Mouse (Mus musculus): ENCODE measurements around the gene Snrnp35. TPM values are rescaled to one million over a fixed set of nuclear protein-coding genes. Genes with fewer than 3 reads are reported as not detected.
"Not testable (repeated sequence)": the region's sequence is repeated elsewhere in the genome, so short reads cannot be mapped to it uniquely, and the experiment has no call there.

Snrnp35 gene
- polyA plus RNA-seq, 1 experiment, result 4.8 TPM

DNA sequence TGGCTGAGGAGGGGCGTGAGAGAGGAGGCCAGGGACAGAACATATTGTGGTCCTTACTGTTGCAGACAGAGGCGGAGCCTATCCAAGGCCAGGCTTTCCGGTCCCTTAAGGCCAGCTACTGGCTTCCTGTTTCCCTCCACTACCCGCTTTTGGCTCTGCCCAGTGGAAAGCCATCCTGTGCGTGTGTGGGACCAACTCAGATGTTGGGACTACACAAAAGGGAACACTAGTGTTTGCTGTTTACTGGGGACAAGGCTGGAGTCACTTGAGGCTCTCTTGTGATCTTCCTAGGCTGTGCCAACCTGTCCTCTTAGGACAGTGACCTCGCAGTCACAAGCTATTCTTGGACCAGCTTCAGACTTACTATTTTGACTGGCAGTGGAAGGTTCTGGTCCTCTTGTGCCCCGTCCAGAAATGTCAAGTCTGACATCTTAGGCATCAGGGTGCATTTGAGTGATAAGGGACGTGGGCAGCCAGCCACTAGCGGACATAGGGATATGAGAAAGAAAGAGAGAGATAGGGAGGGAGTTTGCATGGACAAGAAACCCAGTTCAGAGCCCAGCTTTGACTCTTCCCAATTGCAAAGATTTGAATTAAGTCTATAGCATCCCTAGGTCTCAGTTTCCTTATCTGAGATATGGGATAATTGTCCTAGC, 15.4 kb downstream of the Snrnp35 start:
- 32% methylated on average over 9 of the region's 9 CpGs for WGBS
- peaks cover 6% of the 10 kb centered on the region; the same call in 1 of the 2 replicates for H3K4me1 ChIP-seq (ENCODE audit: control insufficient read depth, insufficient read depth, low read length)
- no peak overlapping the region for H3K4me3 ChIP-seq (replicated peaks; ENCODE audit: extremely low read depth, low read depth, low read length)
- no peak for DNase-seq
- TF ChIP-seq POLR2A (IDR thresholded peaks at IDR 0.05; ENCODE audit: borderline replicate concordance, extremely low read depth, low read depth, low read length) (no peak), CTCF (IDR thresholded peaks at IDR 0.05; ENCODE audit: insufficient read depth, low read length) (no peak)

DNA sequence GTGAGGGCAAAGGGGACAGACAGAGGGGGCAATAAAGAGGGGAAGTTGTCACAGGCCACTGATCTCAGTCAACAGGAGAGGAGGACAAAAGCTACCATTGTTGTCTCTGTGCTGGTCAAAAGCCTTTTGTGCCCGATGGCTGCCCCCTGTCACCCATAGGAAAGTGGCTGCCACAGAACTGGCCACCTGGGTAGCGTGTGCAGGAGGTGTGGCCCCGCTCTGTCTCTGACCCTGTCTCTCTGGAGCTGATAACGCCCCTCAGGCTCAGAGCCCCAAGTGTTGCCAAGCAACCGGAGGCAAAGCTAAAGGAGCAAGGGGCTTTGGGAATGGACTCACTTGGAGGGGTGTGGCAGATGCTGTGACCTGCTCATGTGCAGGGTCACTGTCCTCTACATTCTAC, 16.1 kb downstream of the Snrnp35 start:
- DNase-seq, result no peak
- Histone ChIP-seq H3K4me1 (ENCODE audit: control insufficient read depth, insufficient read depth, low read length) (peaks cover 6% of the 10 kb centered on the region; the same call in 1 of the 2 replicates), H3K4me3 (replicated peaks; ENCODE audit: extremely low read depth, low read depth, low read length) (no peak overlapping the region)
- 70% methylated on average over 5 of the region's 5 CpGs for WGBS
- TF ChIP-seq POLR2A (IDR thresholded peaks at IDR 0.05; ENCODE audit: borderline replicate concordance, extremely low read depth, low read depth, low read length) (no peak), CTCF (IDR thresholded peaks at IDR 0.05; ENCODE audit: insufficient read depth, low read length) (no peak)

DNA sequence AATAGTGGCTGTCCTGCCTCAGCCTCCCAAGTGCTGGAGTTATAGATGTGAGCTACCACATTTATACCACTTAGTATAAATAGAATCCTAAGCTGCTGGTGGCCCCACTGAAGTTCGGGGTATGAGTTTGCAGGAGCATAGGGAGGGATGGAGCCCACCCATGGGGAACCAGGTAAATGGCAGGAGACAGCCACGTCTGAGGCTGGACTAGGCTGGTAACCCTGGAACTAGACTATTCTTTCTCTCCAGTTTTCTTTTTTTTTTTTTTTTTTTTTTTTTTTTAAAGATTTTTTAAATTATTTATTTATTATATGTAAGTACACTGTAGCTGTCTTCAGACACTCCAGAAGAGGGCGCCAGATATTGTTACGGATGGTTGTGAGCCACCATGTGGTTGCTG, 17.1 kb downstream of the Snrnp35 start:
- WGBS, result 80% methylated on average over 3 of the region's 4 CpGs
- not testable (repeated sequence) for H3K4me3 ChIP-seq (replicated peaks; ENCODE audit: extremely low read depth, low read depth, low read length); H3K4me1 ChIP-seq (ENCODE audit: control insufficient read depth, insufficient read depth, low read length); DNase-seq

DNA sequence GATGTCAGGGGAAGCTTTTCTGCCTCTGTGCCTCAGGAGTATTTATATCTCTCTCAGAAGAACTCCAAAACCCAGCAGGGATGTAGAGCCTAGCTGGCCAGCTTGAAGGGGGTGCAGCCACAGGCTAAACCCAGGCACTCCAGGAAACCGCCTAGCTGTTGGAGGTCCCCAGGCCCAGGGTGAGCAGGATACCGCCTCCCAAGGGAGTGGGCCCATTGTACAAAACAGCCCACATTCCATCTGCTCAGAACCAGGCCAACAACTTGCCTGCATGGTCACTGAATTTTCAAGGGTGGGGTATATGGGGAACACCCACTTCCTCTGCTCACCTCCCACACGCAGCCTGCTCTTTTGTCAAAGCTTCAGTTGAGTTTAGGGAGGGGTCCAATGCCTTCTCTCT, 17.6 kb downstream of the Snrnp35 start:
- WGBS, result 58% methylated on average over 3 of the region's 3 CpGs
- TF ChIP-seq CTCF (IDR thresholded peaks at IDR 0.05; ENCODE audit: insufficient read depth, low read length) (no peak), POLR2A (IDR thresholded peaks at IDR 0.05; ENCODE audit: borderline replicate concordance, extremely low read depth, low read depth, low read length) (no peak)
- no peak for DNase-seq
- Histone ChIP-seq H3K4me3 (replicated peaks; ENCODE audit: extremely low read depth, low read depth, low read length) (no peak overlapping the region), H3K4me1 (ENCODE audit: control insufficient read depth, insufficient read depth, low read length) (peaks cover 6% of the 10 kb centered on the region; the same call in 1 of the 2 replicates)

DNA sequence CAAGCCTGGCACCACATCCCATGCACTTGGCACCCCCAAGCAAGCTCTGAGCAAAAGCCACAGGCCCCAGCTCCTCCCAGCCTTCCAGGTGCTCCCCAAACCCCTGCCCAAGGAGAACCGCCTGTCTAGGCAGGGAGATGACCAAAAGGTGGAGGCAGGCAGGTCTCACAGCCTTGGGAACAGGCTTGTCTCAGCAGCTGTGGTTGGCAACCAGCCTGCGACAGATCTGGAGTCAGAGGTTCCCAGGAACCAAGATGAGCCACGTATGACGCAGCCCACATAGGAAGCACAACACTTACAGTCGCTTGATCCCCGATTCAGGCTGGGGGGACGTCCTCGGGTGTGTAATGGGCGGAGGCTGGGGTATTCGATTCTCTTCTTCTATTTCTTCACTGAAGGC, 18.6 kb downstream of the Snrnp35 start:
- Histone ChIP-seq H3K4me1 (ENCODE audit: control insufficient read depth, insufficient read depth, low read length) (peaks cover 6% of the 10 kb centered on the region; the same call in 1 of the 2 replicates), H3K4me3 (replicated peaks; ENCODE audit: extremely low read depth, low read depth, low read length) (no peak overlapping the region)
- no peak for DNase-seq
- TF ChIP-seq POLR2A (IDR thresholded peaks at IDR 0.05; ENCODE audit: borderline replicate concordance, extremely low read depth, low read depth, low read length), result no peak
- no peak for TF ChIP-seq CTCF (IDR thresholded peaks at IDR 0.05; ENCODE audit: insufficient read depth, low read length)
- WGBS, result 89% methylated on average over 10 of the region's 10 CpGs

DNA sequence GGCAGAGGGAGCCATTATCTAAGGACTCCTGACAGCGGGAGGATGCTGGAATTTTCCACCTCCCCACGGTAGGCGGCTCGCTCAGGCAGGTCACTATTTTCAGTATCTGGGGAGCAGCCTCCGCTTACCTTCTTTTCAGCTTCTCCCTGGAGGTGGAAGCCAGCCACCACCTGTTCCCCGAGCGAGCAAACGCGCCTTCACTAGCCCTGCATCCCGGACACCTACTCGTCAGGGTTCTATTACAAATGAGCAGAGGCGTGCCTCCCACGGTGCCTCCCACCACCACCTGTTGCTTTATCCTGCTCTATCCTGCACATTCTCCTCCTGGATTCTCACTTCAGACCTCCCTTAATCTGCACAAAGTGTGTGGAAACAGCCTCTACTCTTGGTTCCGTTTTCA, 20.8 kb downstream of the Snrnp35 start:
- 79% methylated on average over 14 of the region's 14 CpGs for WGBS
- no peak overlapping the region for H3K4me3 ChIP-seq (replicated peaks; ENCODE audit: extremely low read depth, low read depth, low read length)
- DNase-seq, result no peak
- 0 out of 2 replicates have a peak, but pooled peaks cover 2% of the 10 kb centered on the region for H3K4me1 ChIP-seq (ENCODE audit: control insufficient read depth, insufficient read depth, low read length)
- TF ChIP-seq POLR2A (IDR thresholded peaks at IDR 0.05; ENCODE audit: borderline replicate concordance, extremely low read depth, low read depth, low read length) (no peak), CTCF (IDR thresholded peaks at IDR 0.05; ENCODE audit: insufficient read depth, low read length) (no peak)

DNA sequence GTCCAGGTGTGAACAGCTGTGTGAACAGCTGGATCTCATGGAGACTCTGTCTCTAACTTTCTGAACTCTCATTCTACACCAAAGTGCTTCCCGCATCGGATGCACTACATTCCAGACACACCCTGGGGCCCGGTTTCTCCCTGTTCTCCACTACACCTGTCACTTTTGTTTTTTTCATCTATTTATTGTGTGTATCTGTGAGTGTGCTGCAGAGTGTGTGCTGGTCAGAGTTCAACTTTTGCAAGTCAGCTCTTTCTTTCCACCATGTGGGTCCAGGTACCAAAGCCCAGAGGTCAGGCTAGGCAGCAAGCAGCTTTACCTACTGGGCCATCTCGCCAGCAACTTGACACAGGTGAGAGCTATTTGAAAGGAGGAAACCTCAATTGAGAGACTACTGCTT, 22.3 kb downstream of the Snrnp35 start:
- TF ChIP-seq CTCF (IDR thresholded peaks at IDR 0.05; ENCODE audit: insufficient read depth, low read length), result no peak
- TF ChIP-seq POLR2A (IDR thresholded peaks at IDR 0.05; ENCODE audit: borderline replicate concordance, extremely low read depth, low read depth, low read length), result no peak
- DNase-seq, result no peak
- H3K4me3 ChIP-seq (replicated peaks; ENCODE audit: extremely low read depth, low read depth, low read length), result no peak overlapping the region
- 74% methylated on average over 4 of the region's 4 CpGs for WGBS
- H3K4me1 ChIP-seq (ENCODE audit: control insufficient read depth, insufficient read depth, low read length), result peaks cover 2% of the 10 kb centered on the region; the same call in 1 of the 2 replicates

DNA sequence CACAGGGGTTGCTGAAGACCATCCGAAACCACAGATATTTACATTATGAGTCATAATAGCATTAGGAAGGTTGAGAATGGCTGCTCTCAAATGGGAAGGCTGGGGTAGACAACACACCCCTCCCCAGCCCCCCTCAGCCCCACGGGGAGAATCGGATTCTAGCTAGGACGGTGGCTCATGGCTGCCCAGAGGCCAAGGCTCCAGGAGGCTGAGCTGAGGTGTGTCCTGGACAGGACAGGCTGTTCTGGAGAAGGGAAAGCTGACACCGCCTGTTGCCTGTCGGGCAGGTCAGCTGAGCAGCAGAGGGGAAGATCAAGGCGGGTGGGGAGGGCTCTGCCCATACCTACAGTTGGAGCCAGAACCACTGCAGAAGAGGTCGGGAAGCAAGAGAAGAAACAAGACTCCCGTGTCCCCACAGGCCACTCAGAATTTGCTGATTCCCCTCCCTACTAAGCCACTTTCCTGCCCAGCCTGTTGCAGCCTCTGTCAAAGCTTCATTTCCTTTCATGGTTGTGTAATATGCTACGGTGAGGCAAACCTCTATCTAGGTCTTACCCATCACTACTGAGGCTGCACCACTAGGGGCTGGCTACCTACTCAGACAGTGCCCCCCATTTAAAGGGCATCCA, 23.9 kb downstream of the Snrnp35 start:
- peak; percentile 38 for DNase-seq
- Histone ChIP-seq H3K4me1 (ENCODE audit: control insufficient read depth, insufficient read depth, low read length) (peaks cover 2% of the 10 kb centered on the region; the same call in 1 of the 2 replicates), H3K4me3 (replicated peaks; ENCODE audit: extremely low read depth, low read depth, low read length) (no peak overlapping the region)
- TF ChIP-seq CTCF (IDR thresholded peaks at IDR 0.05; ENCODE audit: insufficient read depth, low read length) (no peak), POLR2A (IDR thresholded peaks at IDR 0.05; ENCODE audit: borderline replicate concordance, extremely low read depth, low read depth, low read length) (no peak)
- 47% methylated on average over 10 of the region's 10 CpGs for WGBS

DNA sequence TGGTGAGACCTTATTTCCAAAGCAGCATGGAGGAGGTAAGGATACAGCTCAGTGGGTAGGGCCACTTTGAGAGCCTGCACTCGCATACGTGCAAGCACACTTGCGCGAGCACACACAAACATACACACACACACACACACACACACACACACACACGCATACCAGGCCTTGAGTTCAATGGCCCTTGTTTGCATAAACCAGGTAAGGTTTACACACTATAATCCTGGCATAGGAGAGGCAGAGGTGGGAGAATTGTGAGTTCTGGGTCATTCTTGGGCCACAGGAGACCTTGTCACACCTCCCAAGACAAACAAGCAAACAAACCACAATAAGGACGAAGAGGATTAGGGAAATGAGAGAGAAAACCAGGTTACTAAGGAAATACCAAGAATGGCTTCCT, 26.3 kb downstream of the Snrnp35 start:
- no peak overlapping the region for H3K4me3 ChIP-seq (replicated peaks; ENCODE audit: extremely low read depth, low read depth, low read length)
- H3K4me1 ChIP-seq (ENCODE audit: control insufficient read depth, insufficient read depth, low read length), result peaks cover 2% of the 10 kb centered on the region; the same call in 1 of the 2 replicates
- TF ChIP-seq POLR2A (IDR thresholded peaks at IDR 0.05; ENCODE audit: borderline replicate concordance, extremely low read depth, low read depth, low read length) (no peak), CTCF (IDR thresholded peaks at IDR 0.05; ENCODE audit: insufficient read depth, low read length) (no peak)
- no peak for DNase-seq
- 78% methylated on average over 6 of the region's 6 CpGs for WGBS

DNA sequence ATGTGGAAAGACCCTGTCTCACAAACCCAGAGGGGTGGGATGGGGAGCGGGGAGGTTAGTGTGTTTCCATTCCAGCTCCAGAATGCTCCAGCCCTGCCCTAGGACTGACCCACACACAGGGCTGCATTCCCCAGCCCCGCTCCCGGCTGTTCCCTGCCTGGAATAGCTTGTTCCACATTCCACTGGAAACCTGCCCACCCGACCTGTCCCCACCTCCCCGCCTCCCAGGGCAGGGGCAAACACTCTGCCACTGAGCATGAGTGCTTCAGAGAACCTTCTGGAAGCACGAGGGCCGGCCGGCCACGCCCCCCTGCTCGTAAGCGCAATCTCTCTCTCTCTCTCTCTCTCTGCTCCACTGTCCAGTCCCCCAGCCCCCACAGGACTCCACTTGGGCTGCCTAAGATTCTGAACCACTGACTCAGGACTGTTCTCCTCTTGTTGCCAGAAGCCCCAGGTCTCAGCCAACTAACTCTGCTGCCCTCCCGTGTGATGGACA, 26.9 kb downstream of the Snrnp35 start:
- H3K4me1 ChIP-seq (ENCODE audit: control insufficient read depth, insufficient read depth, low read length), result peaks cover 2% of the 10 kb centered on the region; the same call in 1 of the 2 replicates
- DNase-seq, result peak; percentile 83
- no peak for TF ChIP-seq CTCF (IDR thresholded peaks at IDR 0.05; ENCODE audit: insufficient read depth, low read length)
- TF ChIP-seq POLR2A (IDR thresholded peaks at IDR 0.05; ENCODE audit: borderline replicate concordance, extremely low read depth, low read depth, low read length), result no peak
- no peak overlapping the region for H3K4me3 ChIP-seq (replicated peaks; ENCODE audit: extremely low read depth, low read depth, low read length)
- 45% methylated on average over 12 of the region's 12 CpGs for WGBS
